Mouse (Mus musculus) layer of hippocampus, postnatal 14 days (tissue): ENCODE measurements at regions not wholly inside any gene's neighbourhood (a gene's known extent, or its start where the extent isn't known, plus 50 kb on each side); places are given as distances from the start of the nearest gene placed in this dataset.

Experiments
- DNase-seq, 2 experiments: peaks; one replicate each; pipeline ENCODE4 v3.0.0; 2021 to 2022; ENCODE audit warnings: low spot score in 2 of 2, mixed read lengths in 1 of 2

DNA sequence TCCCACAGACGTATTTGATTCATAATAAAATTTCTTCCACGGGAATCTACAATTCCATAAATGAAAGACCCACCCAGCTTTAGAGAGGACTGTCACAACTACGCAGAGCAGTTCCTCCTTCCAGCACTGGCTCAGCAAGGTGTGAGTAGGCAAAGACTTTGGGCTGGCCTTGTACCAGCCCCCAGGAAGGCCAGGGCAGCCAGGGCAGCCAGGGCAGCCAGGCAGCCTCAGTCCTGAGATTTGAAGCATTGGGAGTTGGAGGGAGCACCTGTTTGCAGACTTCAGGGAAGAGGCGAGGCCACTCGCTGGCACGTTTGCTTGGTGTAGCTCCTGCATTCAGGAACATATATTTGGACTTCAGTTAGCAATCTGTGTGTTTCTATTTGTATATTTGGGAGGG, 70.0 kb upstream of the Spaca7 start:
- no peak for DNase-seq

DNA sequence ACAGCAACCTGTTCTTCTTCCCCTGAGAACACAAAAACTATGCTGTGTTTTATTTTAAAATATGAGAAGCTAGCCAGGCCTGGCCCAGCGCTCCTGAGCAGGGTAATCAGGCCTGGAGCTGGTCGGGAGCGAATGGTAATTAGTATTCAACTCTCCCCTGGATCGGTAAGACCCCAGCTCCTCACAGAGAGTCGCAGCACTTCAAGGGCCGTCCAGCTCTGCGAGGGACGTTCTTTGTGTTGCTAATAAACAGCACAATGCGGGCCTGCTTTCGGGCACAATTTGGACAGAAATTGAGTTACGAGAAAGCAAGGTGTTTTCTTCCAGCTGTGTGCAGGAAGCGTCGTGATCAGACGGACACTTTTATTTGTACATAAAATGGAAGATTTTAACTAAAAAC, 69.5 kb upstream of the Spaca7 start:
- no peak for DNase-seq

DNA sequence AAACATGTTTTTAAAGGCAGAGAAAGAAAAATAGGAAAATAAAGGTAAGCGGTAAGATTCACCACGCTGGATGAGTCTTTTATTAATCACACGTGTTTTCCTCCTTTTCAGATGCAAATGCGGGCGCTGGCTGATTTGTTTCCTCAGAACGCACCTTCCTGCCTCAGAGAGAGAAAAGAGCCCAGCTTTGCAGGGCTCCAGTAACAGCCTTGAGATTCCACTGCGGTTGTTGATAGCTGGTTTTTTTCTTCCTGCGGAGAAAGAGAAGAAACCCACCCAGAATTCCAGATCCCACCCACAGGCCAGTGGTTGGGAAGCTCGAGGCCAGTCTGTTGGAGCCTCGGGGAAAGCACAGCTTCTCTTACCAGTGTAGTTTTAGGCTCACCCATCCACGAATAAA, 68.6 kb upstream of the Spaca7 start:
- no peak for DNase-seq

DNA sequence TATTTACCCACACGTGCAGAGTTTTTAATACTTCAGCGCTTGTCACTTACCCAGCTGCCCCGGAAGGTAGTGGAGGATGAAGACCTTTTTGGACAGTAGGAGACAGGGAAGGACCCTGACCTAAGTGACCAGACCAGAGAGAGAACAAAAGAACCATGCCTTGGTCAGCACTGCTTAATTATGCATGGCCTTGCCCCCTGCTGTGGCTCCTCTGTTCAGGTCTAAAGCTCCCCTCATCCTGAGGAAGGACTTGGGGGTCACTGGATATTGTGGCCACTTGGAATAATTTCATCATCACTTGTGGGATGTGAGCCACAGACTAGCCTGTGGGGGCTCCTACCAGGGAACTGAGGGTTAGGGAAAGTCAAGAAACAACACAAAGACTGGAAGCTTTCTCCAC, 68.1 kb upstream of the Spaca7 start:
- no peak for DNase-seq

DNA sequence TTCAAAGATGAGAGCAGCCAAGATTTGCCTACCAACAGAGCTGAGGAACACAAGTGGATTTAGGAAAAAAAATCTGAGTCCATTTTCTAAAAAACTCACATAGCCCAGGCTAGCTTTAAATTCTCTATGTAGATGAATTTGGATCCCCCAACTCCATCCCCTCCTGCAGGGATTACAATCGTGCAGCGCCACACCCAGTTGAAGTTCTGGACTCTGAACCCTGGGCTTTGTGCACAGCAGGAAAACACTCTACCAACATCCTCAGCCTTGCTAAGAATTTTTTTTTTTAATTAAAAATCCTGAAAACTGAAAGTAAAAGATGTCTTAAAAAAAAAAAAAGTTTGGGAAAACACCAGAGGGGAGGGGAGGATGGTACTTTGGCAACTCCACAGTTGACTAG, 62.6 kb upstream of the Spaca7 start:
- DNase-seq = no peak

DNA sequence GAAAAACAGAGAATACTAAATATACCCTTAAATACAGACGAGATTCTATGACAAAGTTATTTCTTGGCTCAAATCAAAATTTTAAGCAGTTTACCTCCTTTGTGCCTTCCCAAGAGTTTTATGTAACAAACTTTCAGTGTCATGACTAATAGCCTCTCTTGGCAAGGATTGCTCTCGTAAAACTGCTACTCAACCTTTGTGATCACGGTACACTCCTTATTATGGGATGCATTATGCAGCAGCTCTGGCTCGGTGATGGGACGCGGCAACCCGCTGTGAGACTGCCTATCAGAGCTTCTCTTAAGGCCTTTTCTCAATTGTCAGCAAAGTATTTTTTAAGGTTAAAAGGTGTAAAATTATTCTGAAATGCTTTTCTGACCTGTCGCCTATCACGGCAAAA, 59.8 kb upstream of the Spaca7 start:
- no peak for DNase-seq

DNA sequence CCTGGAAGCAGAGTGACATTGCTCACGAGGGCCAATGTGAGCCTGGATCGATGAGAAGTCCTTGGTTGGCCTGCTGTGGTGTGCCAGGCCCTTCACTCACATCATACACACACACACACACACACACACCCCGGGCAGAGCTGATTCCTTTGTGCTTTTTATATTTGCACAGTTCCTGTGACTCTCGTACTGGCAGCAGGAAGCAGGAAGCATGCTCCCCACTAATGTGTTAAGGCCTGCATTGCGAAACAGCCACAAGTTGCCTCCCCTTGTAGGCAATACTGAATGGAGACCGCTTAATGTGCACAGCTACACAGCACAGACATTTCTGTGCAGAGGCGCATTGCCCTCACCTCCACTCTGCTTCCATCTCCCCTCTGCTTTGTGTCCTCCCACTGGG, 58.7 kb upstream of the Spaca7 start:
- no peak for DNase-seq

DNA sequence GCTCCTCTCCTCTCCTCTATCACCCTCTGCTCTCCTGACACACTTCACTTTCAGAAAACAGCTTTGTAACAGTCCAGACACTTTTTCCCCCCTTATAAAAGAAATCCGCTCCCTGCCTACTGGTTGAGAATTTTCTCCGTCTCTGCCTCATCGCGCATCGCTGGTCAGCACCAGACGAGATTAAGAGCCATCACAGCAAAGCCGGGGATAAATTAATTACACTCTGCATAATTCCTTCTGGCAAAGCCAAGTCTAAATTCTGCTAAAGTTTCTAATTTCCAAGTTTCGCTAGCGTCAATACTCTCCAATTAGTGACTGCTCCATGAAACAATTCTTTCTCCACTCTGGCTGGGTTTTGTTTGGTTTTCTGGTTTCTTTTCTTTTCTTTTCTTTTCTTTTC, 51.2 kb upstream of the Spaca7 start:
- DNase-seq = no peak
